Mouse (Mus musculus) lung, adult 2 months (tissue): Measurements from ENCODE around the gene Prrg3.

Experiments
- CTCF ChIP-seq: fragments of 200-500 bp; IDR thresholded peaks from 2 replicates; pipeline ENCODE4 v1.5.1; 2011; ENCODE audit warnings: mild to moderate bottlenecking, low read length, control low read depth; ENCODE audit not compliant: insufficient read depth
- POLR2A ChIP-seq: fragments of 200-500 bp; IDR thresholded peaks from 2 replicates; pipeline ENCODE4 v1.6.1; 2011; ENCODE audit warnings: low read depth, mild to moderate bottlenecking, control low read depth, low read length, borderline replicate concordance; ENCODE audit errors: extremely low read depth

DNA sequence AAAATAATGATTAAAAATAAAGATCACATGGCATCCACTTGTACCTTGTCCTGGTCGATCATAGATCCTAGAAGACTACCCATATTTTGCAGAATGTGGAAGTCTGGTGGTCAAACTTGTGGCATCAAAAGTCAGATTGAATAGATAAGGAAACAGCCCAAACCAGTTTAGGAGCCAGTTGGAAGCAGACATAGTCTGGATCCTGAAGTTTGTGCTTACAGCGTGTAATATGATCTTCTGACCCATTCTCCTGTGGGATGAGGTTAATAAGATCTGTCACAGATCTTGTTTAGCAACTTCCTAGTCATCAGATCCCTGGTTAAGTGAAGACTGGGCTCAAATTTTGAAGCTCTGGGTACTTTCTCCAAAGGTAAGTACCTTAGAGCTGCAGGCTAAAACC is 10.3 kb downstream of the Prrg3 start, which contains the start of gene Fate1:
- TF ChIP-seq POLR2A (no peak), CTCF (no peak)
